Mouse (Mus musculus) lung, adult 2 months (tissue): ENCODE results near the gene Tifa.

Experiments
- CTCF ChIP-seq: fragments of 200-500 bp; IDR thresholded peaks from 2 replicates; pipeline ENCODE4 v1.5.1; 2011; ENCODE audit warnings: mild to moderate bottlenecking, low read length, control low read depth; ENCODE audit not compliant: insufficient read depth
- POLR2A ChIP-seq: fragments of 200-500 bp; IDR thresholded peaks from 2 replicates; pipeline ENCODE4 v1.6.1; 2011; ENCODE audit warnings: low read depth, mild to moderate bottlenecking, control low read depth, low read length, borderline replicate concordance; ENCODE audit errors: extremely low read depth

GRCm38 (mm10) chr3:127849922-127850321 lies 60.3 kb downstream of the Tifa start:
- TF ChIP-seq CTCF: no peak
- no peak for TF ChIP-seq POLR2A
